Mouse (Mus musculus) thymus, postnatal 25 days (tissue): ENCODE measurements around the gene Rdh8.
"Not testable (repeated sequence)": the region's sequence is repeated elsewhere in the genome, so short reads cannot be mapped to it uniquely, and the experiment has no call there.

Source experiments
- DNase-seq: peaks from one replicate; pipeline ENCODE4 v3.0.0; 2022

Rdh8 gene

GRCm38 (mm10) chr9:20818236-20818635, at the start of gene Rdh8:
Rdh8 (plus strand) TSS chr9:20818503.
- DNase-seq, result no peak

DNA sequence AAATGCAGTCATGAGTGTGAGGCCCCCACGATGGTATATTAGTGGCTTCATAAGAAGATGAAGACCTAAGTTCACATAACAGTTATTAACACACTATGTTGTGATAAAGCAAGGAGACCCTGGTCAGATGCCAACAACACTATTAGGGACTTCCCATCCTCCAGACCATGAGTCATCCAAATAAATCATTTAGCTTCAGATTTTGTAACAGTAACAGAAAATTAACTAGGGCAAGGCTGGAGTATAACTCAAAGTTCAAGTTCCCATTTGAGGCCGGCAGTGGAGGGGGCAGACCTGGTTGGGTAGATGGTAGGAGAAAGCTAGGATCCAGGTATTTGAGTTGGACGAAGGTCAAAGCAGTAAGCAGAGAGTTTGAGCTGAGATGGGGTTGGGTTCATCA, 37.0 kb upstream of the Rdh8 start:
- DNase-seq, result no peak

DNA sequence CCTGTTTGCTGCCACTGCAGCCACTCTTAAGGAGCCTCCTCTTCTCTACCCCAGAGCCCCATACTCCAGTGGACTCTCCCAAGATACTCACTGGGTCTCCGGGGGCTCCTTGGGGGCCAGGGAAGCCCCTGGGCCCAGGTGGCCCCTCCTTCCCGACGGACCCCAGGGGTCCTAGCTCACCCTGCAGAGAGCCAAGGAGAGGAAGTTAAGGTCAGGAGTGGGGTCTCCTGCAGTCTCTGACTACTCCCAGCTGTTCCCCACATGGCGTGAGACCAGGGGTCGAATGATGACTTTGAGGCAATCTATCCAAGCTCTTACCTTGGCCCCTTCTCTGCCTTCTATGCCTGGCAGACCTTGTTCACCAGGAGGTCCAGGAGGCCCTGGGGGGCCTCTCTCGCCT, 33.2 kb upstream of the Rdh8 start:
- DNase-seq, result no peak

DNA sequence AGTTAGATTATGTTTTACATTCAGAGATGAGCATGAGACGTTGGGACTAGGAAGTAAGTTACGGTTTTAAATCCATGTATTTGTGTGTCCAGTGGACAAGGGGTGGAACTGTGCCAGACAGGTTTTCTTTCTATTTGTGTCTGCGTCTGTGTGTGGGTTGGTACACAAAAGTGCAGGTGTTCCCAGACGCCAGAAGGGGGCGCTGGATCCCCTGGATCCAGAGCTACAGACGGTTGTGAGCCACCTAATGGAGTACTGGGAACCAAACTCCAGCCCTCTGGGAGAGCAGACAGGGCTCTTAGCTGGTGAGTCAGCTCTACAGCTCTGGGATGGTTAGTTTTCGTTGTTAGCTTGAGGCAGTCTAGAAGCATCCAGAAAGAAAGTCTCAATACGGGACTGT, 30.3 kb upstream of the Rdh8 start:
- no peak for DNase-seq

DNA sequence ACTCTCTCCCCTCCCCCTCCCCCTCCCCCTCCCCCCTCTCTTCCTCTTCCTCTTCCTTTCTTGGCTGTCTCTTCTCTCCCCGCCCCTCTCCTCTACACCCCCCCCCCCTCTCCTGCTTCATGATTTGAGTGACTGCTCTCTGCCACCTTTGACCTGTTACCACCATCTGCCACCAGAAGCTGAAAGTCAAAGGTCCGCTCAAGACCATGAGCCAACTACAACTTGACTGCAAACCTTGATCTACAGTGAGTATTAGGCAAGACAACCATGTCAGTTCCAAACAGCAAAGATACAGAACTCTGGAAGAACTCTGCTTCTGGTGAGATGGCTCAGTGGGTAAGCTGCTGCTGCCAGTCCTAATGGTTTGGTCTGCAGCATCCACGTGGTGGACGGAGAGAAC, 28.7 kb upstream of the Rdh8 start:
- DNase-seq, result no peak

DNA sequence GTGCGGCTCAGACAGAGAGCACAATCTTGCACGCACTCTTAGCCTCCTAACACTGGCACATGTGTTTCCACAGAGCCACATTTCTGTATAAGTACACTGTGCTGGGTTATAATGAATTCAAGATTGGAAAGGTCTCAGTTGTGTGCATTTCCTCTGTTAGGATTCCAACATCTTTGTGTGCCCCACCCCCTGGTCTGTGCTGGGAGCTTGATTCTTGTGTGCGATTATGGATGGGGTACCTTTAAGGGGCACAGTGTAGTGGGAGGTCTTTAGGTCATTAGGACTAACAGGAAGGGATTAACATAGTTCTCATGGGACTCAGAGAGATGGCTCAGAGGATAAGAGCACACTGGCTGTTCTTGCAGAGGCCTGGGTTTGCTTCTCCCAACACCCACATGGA, 28.0 kb upstream of the Rdh8 start:
- no peak for DNase-seq

GRCm38 (mm10) chr9:20794108-20794806, 24.0 kb upstream of the Rdh8 start:
- DNase-seq, result no peak

- peak; percentile 46 for DNase-seq
These were observed 13.8 kb upstream of the Rdh8 start for GRCm38 (mm10) chr9:20804266-20805158.

DNA sequence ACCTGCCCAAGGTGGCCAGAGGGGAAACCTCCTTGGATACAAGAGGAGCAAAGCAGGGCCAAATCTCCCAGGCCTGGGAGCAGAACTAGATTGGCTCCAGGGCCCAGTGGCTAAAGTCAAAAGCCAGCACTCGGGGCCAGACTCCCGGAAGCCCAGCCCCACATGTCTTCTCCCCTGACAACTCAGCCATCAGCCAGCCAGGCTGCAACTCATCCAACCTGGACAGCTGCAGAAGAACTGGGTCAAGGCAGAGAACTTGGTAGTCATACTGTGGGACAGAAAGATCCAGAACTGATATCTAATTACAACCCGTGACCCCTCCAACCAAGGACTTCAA, 13.2 kb upstream of the Rdh8 start:
- DNase-seq, result no peak

DNA sequence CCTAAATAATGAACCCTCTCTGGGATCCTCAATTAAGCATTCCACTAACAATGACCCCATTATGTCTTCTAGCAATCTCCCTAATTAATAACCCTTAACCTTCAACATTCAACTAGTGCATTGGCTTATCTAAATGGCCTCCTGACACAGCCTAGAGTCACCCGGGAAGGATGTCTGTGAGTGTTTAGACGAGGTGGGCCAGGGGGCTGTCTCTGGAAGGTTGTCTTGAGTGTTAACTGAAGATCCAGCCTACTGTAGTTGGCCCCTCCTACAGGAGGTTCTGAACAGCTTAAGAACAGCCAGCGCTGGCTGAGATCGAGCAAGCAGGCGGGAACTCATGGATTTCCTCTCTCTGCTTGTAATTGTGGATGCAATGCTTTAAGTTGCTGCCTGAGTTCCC, 12.6 kb upstream of the Rdh8 start:
- no peak for DNase-seq

- DNase-seq, result no peak
These were observed 8.0 kb upstream of the Rdh8 start for GRCm38 (mm10) chr9:20810271-20810670.

DNA sequence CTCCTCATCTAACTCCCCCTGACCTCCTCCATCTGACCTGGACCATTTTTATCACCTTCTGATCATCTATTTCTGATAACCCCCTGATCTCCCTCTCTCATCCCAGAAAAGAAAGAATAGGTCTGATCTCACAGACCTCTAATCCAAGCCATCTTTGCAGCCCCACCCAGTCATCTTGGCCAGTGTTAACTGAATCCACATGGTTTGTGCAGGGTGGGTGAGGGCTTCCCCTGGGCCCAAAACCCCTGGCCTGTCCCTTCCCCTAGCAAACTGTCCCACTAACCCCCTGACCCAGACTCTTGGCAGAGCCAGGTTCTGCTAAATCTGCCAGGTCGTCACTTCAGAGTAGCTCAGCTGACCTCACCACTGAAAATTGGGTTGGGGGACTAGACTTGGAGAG, 7.5 kb upstream of the Rdh8 start:
- no peak for DNase-seq

DNA sequence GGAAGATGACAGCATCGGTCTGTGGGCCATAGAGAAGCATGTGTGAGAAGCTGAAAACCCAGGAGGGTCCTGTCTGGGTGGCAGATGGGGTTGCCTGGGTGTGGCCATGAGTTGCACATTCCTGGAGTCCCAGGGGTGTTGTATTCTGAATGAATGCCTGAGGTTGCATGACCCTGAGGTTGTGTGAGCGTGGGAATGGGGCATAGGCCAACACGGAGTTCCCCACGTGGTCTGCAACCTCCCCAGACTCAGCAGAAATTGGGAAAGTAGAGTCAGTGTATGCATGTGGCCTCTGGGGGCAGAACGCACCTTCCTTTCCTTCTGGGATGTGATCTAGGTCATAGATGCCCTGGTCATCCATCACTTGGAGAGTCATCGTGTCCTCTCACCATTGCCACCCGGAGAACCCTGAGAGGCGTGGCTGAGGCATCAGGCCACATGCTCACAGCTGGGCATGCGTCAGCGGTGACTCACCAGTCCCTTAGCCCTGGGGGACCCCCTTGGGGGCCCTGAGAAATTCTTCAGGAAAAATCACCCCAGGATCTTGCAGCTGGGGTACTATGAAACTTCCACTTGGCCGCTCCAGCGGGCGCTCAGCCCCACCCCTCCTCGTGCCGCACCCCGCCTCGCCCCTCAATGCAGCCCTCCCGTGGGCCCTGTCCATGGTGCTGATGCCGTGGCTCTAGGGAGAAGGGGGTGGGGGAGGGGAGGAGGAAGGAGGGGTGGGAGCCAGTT, 5.6 kb upstream of the Rdh8 start:
- DNase-seq, result peak; percentile 26

- DNase-seq, result no peak
These were observed 3.6 kb upstream of the Rdh8 start, which contains the start of gene Col5a3 for GRCm38 (mm10) chr9:20814521-20815272. Col5a3 (minus strand) TSS chr9:20815067.

DNA sequence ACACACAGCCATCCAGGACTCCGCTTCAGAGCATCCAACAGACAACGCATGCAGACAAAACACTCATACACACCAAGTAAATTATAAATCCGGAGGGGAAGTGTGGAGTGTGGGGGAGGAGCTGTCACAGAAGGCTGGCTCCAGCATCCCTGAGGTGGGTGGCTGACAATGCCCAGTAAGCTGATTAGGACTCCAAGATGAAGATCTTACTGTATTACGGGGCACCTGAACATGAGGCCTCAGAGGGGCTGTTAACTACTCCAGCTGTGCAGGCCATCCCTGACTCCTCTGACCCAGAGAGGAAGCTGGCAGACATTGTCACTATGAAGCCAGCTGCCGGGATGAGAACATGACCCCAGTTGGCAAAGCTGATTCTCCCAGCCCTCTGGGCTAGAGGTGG, 1.7 kb downstream of the Rdh8 start:
- no peak for DNase-seq

GRCm38 (mm10) chr9:20822821-20823220, 4.5 kb downstream of the Rdh8 start:
- no peak for DNase-seq

- DNase-seq, result no peak
These were observed 7.5 kb downstream of the Rdh8 start for GRCm38 (mm10) chr9:20825781-20826180.

DNA sequence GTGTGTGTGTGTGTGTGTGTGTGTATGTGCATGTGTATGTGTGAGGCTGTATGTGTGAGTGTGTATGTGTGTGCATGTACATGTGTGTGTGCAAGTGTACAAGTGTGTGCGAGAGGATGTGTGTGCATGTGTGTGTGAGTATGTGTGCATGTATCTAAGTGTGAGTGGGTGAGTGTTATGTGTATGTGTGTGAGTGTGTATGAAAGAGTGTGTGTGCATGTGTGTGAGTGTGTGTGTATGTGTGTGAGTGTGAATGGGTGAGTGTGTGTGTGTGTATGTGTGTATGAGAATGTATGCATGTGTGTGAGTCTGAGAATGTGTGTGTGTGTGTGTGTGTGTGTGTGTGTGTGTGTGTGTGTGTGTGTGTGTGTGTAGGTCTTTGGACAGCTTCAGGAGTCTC, 9.8 kb downstream of the Rdh8 start:
- no peak for DNase-seq

DNA sequence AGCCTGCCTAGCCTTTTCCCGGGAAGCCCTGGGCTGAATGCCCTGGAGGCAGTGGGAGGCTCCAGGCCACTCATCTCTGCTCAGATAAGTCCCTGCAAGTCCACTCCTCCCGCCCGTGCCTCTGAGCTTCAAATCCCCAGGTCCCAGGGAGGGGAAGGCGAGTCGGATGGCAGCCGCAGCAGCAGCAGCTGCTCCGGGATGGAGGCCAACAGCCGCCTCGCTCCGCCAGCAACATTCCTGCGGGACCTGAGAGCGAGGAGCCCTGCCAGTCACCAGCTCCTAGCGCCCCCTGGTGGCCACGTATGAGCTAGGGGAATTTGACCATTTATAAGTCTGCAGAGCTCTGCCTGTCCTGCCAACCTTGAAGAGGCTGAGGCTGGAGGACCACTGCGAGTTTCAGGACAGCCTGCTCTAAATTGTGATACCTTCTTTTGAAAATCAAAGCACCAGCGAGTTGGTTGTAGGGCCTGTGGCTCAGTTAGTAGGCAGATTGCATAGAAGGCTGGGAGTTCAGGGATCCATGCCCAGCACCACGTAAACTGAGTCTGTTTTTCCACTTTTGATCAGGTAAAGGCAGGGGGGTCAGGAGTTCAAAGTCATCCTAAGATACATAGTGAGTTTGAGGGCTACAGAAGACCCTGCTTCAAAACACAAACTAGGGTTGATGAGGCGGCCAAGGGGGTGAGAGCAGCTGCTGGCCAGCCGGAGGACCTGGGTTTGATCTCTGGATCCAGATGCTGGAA, 12.8 kb downstream of the Rdh8 start:
- peak; percentile 68 for DNase-seq

DNA sequence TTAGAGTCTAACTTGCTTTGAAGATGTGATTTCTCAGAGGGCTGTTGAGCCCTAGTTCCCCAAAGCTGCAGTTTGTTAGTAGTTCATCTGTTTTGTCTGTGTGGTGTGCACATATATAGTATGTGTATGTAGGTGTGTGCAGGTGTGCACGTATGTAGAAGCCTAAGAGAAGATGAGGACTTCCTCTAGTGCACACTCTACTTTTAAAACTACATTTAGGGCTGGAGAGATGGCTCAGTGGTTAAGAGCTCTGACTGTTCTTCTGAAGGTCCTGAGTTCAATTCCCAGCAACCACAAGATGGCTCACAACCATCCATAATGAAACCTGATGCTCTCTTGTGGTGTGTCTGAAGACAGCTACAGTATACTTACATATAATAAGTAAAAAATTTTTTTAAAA, 16.6 kb downstream of the Rdh8 start:
- DNase-seq, result no peak

GRCm38 (mm10) chr9:20835431-20835954, 17.2 kb downstream of the Rdh8 start:
- DNase-seq, result not testable (repeated sequence)
